ENCODE assay signal across 21 mouse cellular contexts in the genomic region with DNA sequence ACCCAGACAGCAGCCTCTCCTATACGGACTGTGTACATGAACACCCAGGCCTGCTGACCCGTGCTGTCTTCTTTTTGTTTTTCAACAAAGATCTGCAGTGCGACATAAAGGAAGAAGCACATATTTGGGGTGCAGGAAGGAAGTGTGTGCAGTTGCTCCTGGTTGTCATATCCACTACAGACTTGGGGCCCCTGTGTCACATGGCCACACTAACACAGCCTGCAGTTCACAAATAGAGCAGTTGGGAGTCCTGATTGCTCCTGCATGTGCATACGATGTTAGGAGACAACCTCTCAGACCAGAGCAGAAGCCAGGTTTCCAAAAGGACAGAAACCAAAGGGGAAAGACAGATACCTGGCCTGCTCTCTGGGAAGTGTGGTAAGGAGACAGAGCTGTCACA. TPM values are rescaled to one million over a fixed set of nuclear protein-coding genes. Genes with fewer than 3 reads are reported as not detected.
DNase-seq lines count a peak whose midpoint lies in the region; TF ChIP-seq lines count a peak whose summit lies in the region.
"Had no signal": no experiment of that assay in that cellular context is flagged by ENCODE, and none has a peak within 500 bp of the region (broad histone marks: within the 10 kb centered on the region; RNA-seq: fewer than 3 reads in every experiment).

No protein-coding gene starts in this region.

- no peak for TF ChIP-seq CTCF in kidney, adult 2 months (conservative IDR thresholded peaks at IDR 0.05; ENCODE audit: insufficient read depth, insufficient read length, low read depth, low read length)

- WGBS in macrophage (ENCODE audit: missing documents), result 19% methylated on average over 4 of the region's 4 CpGs
- WGBS in kidney, adult 2 months, result 68% methylated on average over 4 of the region's 4 CpGs

- peak; percentile 20 for DNase-seq in CD4-positive helper T cell, adult 2 months (ENCODE audit: low read depth, low spot score)
- peak; percentile 19 to 43 for DNase-seq in CD8-positive naive resting alpha-beta T cell, adult 2 months (ENCODE audit: low read depth in 2 of 2, low spot score in 2 of 2)
- DNase-seq in thymus, postnatal 14 days, result peak; percentile 48
- DNase-seq in kidney, postnatal 25 days, result no peak
- DNase-seq in kidney, adult 2 months, result no peak
- no peak for DNase-seq in kidney, adult 9 months
- DNase-seq: adrenal gland, postnatal 25 days; B cell, adult 2 months; cerebellum, adult 18-20 months; cerebellum, postnatal 36 days; gastrocnemius, postnatal 14 days; kidney, adult 8-10 months; kidney, postnatal 4 days; retina, postnatal 1 day; right cerebral cortex, postnatal 4 days had no signal

- no peaks in the 10 kb centered on the region for H3K27me3 ChIP-seq in kidney, adult 2 months (replicated peaks; ENCODE audit: control insufficient read depth, insufficient read depth, low read length)
- H3K27me3 ChIP-seq: forebrain, embryonic 13.5 days; lung, embryonic 15.5 days; Patski had no signal

- no peaks in the 10 kb centered on the region for H3K79me2 ChIP-seq in macrophage (ENCODE audit: inconsistent target)

- no peaks in the 10 kb centered on the region for H3K4me1 ChIP-seq in kidney, adult 2 months (ENCODE audit: control insufficient read depth, insufficient read depth, low read length)
- H3K4me1 ChIP-seq: embryonic facial prominence, embryonic 10.5 days; forebrain, embryonic 13.5 days; lung, embryonic 15.5 days had no signal

- peak overlapping the region; percentile 55 for H3K27ac ChIP-seq in macrophage
- no peak overlapping the region for H3K27ac ChIP-seq in kidney, adult 2 months (ENCODE audit: insufficient read depth, low read depth, low read length)
- H3K27ac ChIP-seq: embryonic facial prominence, embryonic 10.5 days; forebrain, embryonic 13.5 days; liver, embryonic 14.5 days; lung, embryonic 15.5 days had no signal

- H3K36me3 ChIP-seq in macrophage (ENCODE audit: inconsistent target), result no peaks in the 10 kb centered on the region
- no peaks in the 10 kb centered on the region for H3K36me3 ChIP-seq in kidney, adult 2 months (ENCODE audit: control insufficient read depth, insufficient read depth, low read length)
- H3K36me3 ChIP-seq: embryonic facial prominence, embryonic 10.5 days; lung, embryonic 15.5 days had no signal

- no peak for TF ChIP-seq POLR2A in kidney, adult 2 months (IDR thresholded peaks at IDR 0.05; ENCODE audit: low read depth, low read length)

- H3K4me3 ChIP-seq in macrophage (ENCODE audit: inconsistent target), result no peak overlapping the region
- no peak overlapping the region for H3K4me3 ChIP-seq in kidney, adult 2 months (ENCODE audit: insufficient read depth, low read depth, low read length)
- H3K4me3 ChIP-seq: embryonic facial prominence, embryonic 10.5 days; forebrain, embryonic 13.5 days; lung, embryonic 15.5 days had no signal

RNA-seq across cellular contexts. Expression of a gene that starts 46.5 kb away (rescaled TPM):
- total RNA-seq in macrophage (2018; cell fraction: chromatin; rRNA removed), result 10 to 100 TPM in 3 of 26 experiments, 1 to 10 TPM in 23; 1.9 to 14.3 (median 5.6) TPM
- 10 to 100 TPM in 12 of 26 experiments, 1 to 10 TPM in 14; 3.3 to 29.9 (median 8.6) TPM for total RNA-seq in macrophage (2018; cell fraction: cytosol; rRNA removed)
- 10 to 100 TPM in 12 of 26 experiments, 1 to 10 TPM in 14; 5.2 to 34.2 (median 9.1) TPM for total RNA-seq in macrophage (2018; cell fraction: nucleus; rRNA removed)
- polyA plus RNA-seq in macrophage (2018), result 4.9 to 19.3 TPM (median 6.0 TPM) in 3 replicates
- 3.7 and 4.7 TPM in 2 replicates for polyA plus RNA-seq in kidney, adult 2 months (2012; rRNA removed)

Comparison
In these comparisons a context has a peak if more than half of its experiments do, and no peak if none do; other contexts are left out.
1. DNase-seq: peak in CD4-positive helper T cell, adult 2 months (single experiment), CD8-positive naive resting alpha-beta T cell, adult 2 months (2 of 2) and thymus, postnatal 14 days (single experiment); none in kidney, postnatal 25 days (0 of 2), kidney, adult 2 months (single experiment) and kidney, adult 9 months (single experiment).